Mouse (Mus musculus) heart, postnatal 0 days (tissue): ENCODE data around the gene Rbms3. TPM values are rescaled to one million over a fixed set of nuclear protein-coding genes. Genes with fewer than 3 reads are reported as not detected.

Experiments used
- ATAC-seq: fragments of 200-750 bp; cut with Nextera tagmentation; 2 replicates; pipeline ENCODE4 v1.8.0; 2017; ENCODE audit warnings: low read depth, moderate number of reproducible peaks, moderate library complexity; ENCODE audit not compliant: insufficient read depth
- DNase-seq: peaks from one replicate; pipeline ENCODE4 v3.0.0-alpha.2; 2016; ENCODE audit warnings: low spot score
- H3K27ac ChIP-seq: fragments of 300-500 bp; sonication (generic); 2 replicates; pipeline ENCODE4 v1.5.1; 2014; ENCODE audit warnings: low read depth, mild to moderate bottlenecking
- H3K27me3 ChIP-seq: fragments of 300-500 bp; sonication (generic); 2 replicates; pipeline ENCODE4 v1.6.1; 2014; ENCODE audit warnings: low read length, mixed read lengths; ENCODE audit not compliant: control insufficient read depth, insufficient read depth
- H3K36me3 ChIP-seq: fragments of 300-500 bp; sonication (generic); replicated peaks from 2 replicates; pipeline ENCODE4 v1.6.1; 2014; ENCODE audit warnings: low read length, mixed read lengths; ENCODE audit not compliant: control insufficient read depth, insufficient read depth
- H3K4me1 ChIP-seq: fragments of 300-500 bp; sonication (generic); 2 replicates; pipeline ENCODE4 v1.6.1; 2014; ENCODE audit warnings: antibody characterized with exemption; ENCODE audit not compliant: control insufficient read depth, insufficient read depth
- H3K4me2 ChIP-seq: fragments of 300-500 bp; sonication (generic); 2 replicates; pipeline ENCODE4 v1.6.1; 2014; ENCODE audit warnings: low read depth, mild to moderate bottlenecking, low read length, moderate library complexity
- H3K4me3 ChIP-seq: fragments of 300-500 bp; sonication (generic); 2 replicates; pipeline ENCODE4 v1.5.1; 2014; ENCODE audit warnings: low read depth, low read length
- H3K9ac ChIP-seq: fragments of 300-500 bp; sonication (generic); replicated peaks from 2 replicates; pipeline ENCODE4 v1.6.1; 2014; ENCODE audit warnings: low read depth, low read length, mixed read lengths
- H3K9me3 ChIP-seq: fragments of 300-500 bp; sonication (generic); replicated peaks from 2 replicates; pipeline ENCODE4 v1.6.1; 2016; ENCODE audit warnings: low read length; ENCODE audit not compliant: control insufficient read depth
- CTCF ChIP-seq: IDR thresholded peaks from 2 replicates; pipeline ENCODE4 v1.5.1; 2016; ENCODE audit warnings: antibody characterized with exemption, control low read depth, low read depth
- EP300 ChIP-seq: IDR thresholded peaks from 2 replicates; pipeline ENCODE4 v1.6.1; 2016; ENCODE audit warnings: antibody characterized with exemption, low read depth
- WGBS: fragments of 180-500 bp; shearing (Covaris S2); extraction: QIAGEN DNeasy Blood & Tissue Kit; methylation state at CpG from one replicate; pipeline ENCODE4 v1.1.7; 2014; 5-methylcytosine and 5-hydroxymethylcytosine counted together
- polyA plus RNA-seq: library from polyadenylated mRNA; unstranded; fragments of >200 nt; fragmentation: Nextera tagmentation; extraction: Ambion mirVana; gene quantifications from 2 replicates; pipeline ENCODE4 v1.2.1, GENCODE M21; 2015
- total RNA-seq: library from RNA; depleted of rRNA; stranded (reverse); fragments of >200 nt; gene quantifications from 2 replicates; pipeline ENCODE4 v1.2.3, GENCODE M21; 2014; ENCODE audit warnings: low replicate concordance

The Rbms3 gene
- total and polyA plus RNA-seq, 2 experiments from 2014 or later, result 18.2 to 75.3 TPM

- Histone ChIP-seq H3K9ac (no peak overlapping the region), H3K4me2 (no peak overlapping the region), H3K4me3 (no peak overlapping the region), H3K4me1 (no peaks in the 10 kb centered on the region; the same call in 1 of the 2 replicates), H3K27me3 (no peaks in the 10 kb centered on the region), H3K9me3 (no peaks in the 10 kb centered on the region), H3K27ac (no peak overlapping the region), H3K36me3 (no peaks in the 10 kb centered on the region)
- TF ChIP-seq EP300 (no peak), CTCF (no peak)
- 63% methylated on average over 10 of the region's 10 CpGs for whole genome bisulfite sequencing
- no peak for DNase-seq
- no peak for ATAC-seq
Measured at GRCm38 (mm10) chr9:117566293-117566692, 63.4 kb downstream of the Rbms3 start.

GRCm38 (mm10) chr9:117558562-117558961 is 71.2 kb downstream of the Rbms3 start:
- WGBS, result 80% methylated on average over 5 of the region's 5 CpGs
- H3K27me3 ChIP-seq, result no peaks in the 10 kb centered on the region
- no peak overlapping the region for H3K4me2 ChIP-seq
- no peak for TF ChIP-seq CTCF
- no peak for TF ChIP-seq EP300
- no peaks in the 10 kb centered on the region for H3K9me3 ChIP-seq
- no peak overlapping the region for H3K27ac ChIP-seq
- H3K9ac ChIP-seq, result no peak overlapping the region
- no peaks in the 10 kb centered on the region for H3K4me1 ChIP-seq
- ATAC-seq (no peak), DNase-seq (no peak)
- H3K36me3 ChIP-seq, result no peaks in the 10 kb centered on the region
- no peak overlapping the region for H3K4me3 ChIP-seq

DNA sequence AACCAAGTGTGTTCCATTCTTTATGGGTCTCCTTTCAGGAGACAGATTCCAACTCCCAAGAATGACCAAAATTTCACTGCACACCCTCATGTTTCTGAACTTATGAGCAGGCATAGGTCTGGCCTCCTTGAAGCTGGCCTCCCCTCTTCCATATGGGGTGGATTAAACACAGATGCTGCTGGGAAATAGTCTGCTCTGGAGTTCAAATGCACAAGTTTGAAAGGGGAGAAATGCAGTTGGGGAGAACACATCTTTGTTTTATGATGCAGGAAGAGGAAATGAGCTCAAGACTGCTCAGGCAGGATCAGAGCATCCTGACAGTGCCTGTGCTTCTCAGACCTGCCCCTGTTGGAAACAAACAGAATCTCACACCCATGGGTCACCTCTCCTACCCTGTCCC is 75.4 kb downstream of the Rbms3 start:
- Histone ChIP-seq H3K4me2 (no peak overlapping the region), H3K4me3 (no peak overlapping the region), H3K27me3 (no peaks in the 10 kb centered on the region), H3K4me1 (no peaks in the 10 kb centered on the region), H3K36me3 (no peaks in the 10 kb centered on the region), H3K27ac (no peak overlapping the region), H3K9me3 (no peaks in the 10 kb centered on the region), H3K9ac (no peak overlapping the region)
- ATAC-seq, result no peak
- TF ChIP-seq CTCF (no peak), EP300 (no peak)
- DNase-seq, result no peak

- ATAC-seq, result no peak
- WGBS, result 65% methylated on average over 2 of the region's 2 CpGs
- DNase-seq, result no peak
- no peak overlapping the region for H3K4me2 ChIP-seq
- H3K27me3 ChIP-seq, result no peaks in the 10 kb centered on the region
- TF ChIP-seq CTCF, result no peak
- TF ChIP-seq EP300, result no peak
- no peak overlapping the region for H3K4me3 ChIP-seq
- no peaks in the 10 kb centered on the region for H3K9me3 ChIP-seq
- H3K4me1 ChIP-seq, result no peaks in the 10 kb centered on the region
- no peak overlapping the region for H3K9ac ChIP-seq
- H3K27ac ChIP-seq, result no peak overlapping the region
- no peaks in the 10 kb centered on the region for H3K36me3 ChIP-seq
Measured at GRCm38 (mm10) chr9:117529281-117529680, 100.4 kb downstream of the Rbms3 start.

GRCm38 (mm10) chr9:117508941-117509340 is 120.8 kb downstream of the Rbms3 start:
- DNase-seq (no peak), ATAC-seq (no peak)
- Histone ChIP-seq H3K4me3 (no peak overlapping the region), H3K36me3 (no peaks in the 10 kb centered on the region), H3K9ac (no peak overlapping the region), H3K4me1 (no peaks in the 10 kb centered on the region), H3K4me2 (no peak overlapping the region), H3K27me3 (no peaks in the 10 kb centered on the region), H3K27ac (no peak overlapping the region), H3K9me3 (no peaks in the 10 kb centered on the region)
- 83% methylated on average over 11 of the region's 11 CpGs for WGBS
- TF ChIP-seq CTCF (no peak), EP300 (no peak)

DNA sequence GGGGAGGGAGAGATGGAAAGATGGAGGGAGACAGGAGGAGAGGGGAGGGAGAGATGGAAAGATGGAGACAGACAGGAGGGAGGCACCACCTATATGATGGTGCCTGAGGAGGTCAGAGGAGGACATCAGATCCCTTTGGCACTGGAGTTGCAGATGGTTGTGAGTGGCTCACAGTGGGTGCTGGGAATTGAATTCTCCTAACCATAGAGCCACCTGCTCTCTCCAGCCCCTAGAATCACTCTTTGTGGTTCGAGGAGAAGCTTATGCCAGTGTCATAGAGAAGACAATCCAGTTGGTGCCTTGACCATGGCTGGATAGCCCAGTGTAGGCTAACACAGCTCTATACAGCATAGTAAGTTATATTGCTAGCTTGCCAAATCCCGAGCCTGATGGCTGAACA is 137.8 kb downstream of the Rbms3 start:
- WGBS, result 56% methylated on average over 2 of the region's 2 CpGs
- DNase-seq (no peak), ATAC-seq (no peak)
- no peak overlapping the region for H3K4me2 ChIP-seq
- H3K27ac ChIP-seq, result no peak overlapping the region
- no peaks in the 10 kb centered on the region for H3K9me3 ChIP-seq
- no peaks in the 10 kb centered on the region for H3K27me3 ChIP-seq
- H3K4me3 ChIP-seq, result no peak overlapping the region
- H3K9ac ChIP-seq, result no peak overlapping the region
- no peaks in the 10 kb centered on the region for H3K36me3 ChIP-seq
- H3K4me1 ChIP-seq, result no peaks in the 10 kb centered on the region
- TF ChIP-seq CTCF, result no peak
- TF ChIP-seq EP300, result no peak
